Mouse (Mus musculus) forelimb bud, embryonic 11.5 days (tissue): Measurements from ENCODE around the gene Slc17a5.
"Not testable (repeated sequence)": the region's sequence is repeated elsewhere in the genome, so short reads cannot be mapped to it uniquely, and the experiment has no call there.

ENCODE experiments used
- DNase-seq: peaks from one replicate; pipeline ENCODE4 v3.0.0-alpha.2; 2012; ENCODE audit warnings: low read depth, low spot score

Gene Slc17a5

GRCm38 (mm10) chr9:78520127-78520779 is 67.6 kb downstream of the Slc17a5 start:
- DNase-seq, result peak; percentile 95

DNA sequence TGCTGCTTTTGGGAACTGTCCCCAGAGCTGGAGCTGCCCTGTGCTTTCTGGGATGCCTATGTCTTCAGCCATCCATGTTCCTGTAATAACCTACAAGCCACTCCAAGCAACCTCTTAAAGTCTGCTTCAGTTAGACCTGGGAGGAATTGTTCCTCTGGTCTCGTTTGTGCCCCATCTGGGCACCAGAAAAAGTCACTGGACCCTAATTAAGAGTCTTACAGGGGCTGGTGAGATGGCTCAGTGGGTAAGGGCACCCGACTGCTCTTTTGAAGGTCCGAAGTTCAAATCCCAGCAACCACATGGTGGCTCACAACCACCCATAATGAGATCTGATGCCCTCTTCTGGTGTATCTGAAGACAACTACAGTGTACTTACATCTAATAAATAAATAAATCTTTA is 70.6 kb downstream of the Slc17a5 start:
- DNase-seq, result not testable (repeated sequence)

GRCm38 (mm10) chr9:78516125-78516524 is 71.7 kb downstream of the Slc17a5 start:
- no peak for DNase-seq

DNA sequence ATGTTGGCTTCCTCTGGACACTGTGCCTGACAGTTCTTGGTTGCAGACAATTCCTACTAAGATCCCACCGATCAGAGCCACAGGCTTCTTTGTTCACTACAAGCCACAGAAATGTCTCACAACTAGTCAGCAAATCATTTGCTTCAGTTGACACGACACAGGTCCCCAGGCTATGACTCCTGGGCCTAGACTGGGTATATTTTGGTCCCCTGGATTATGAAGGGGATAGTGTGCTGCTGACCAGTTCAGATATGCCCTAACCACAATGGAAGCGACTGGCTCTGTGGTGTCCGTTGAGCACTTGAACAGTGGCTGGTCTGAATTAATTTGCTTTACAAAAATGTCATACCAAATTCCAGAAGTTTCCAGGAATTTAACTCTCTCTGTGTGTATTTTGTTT is 73.2 kb downstream of the Slc17a5 start:
- DNase-seq, result no peak

- DNase-seq, result no peak
These were observed 73.9 kb downstream of the Slc17a5 start for GRCm38 (mm10) chr9:78513776-78514500.

- no peak for DNase-seq
These were observed 76.1 kb downstream of the Slc17a5 start for GRCm38 (mm10) chr9:78511705-78512104.

GRCm38 (mm10) chr9:78508106-78508786 is 79.6 kb downstream of the Slc17a5 start:
- DNase-seq, result no peak

GRCm38 (mm10) chr9:78506722-78507077 is 81.1 kb downstream of the Slc17a5 start:
- no peak for DNase-seq

DNA sequence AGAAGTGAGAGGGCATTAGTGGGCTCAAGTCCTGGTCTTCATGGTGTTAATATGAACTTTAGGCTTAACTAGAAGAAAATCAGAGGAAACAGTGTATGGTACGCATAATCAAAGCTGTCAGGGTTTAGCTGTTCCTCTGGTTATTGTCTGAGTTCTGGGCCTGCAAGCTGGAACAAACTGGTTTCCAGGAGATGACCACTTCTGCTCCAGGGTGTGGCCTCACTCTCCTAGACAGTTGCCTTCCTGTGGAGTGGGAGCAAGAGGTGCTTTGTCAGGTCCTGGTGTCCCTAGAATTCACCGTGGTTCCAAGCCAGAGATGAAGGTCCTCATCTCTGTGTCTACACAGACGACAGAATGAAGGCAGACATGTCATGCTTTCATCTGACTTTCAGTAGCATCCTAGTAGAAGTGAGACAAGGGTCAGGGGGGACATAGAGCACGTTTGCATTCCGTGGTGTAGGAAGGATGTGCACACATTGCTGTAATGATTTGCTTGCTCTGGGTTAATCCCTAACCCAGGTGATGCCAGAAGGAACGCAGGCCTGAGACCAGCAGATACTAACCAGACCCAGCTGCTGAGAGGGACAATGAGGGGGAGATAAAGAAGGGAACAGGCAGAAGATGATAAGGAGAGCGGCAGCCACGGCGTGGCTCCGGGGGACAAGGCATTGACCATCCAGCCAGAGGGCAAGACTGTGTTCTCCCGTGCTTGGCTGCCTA is 81.7 kb downstream of the Slc17a5 start:
- DNase-seq, result no peak

DNA sequence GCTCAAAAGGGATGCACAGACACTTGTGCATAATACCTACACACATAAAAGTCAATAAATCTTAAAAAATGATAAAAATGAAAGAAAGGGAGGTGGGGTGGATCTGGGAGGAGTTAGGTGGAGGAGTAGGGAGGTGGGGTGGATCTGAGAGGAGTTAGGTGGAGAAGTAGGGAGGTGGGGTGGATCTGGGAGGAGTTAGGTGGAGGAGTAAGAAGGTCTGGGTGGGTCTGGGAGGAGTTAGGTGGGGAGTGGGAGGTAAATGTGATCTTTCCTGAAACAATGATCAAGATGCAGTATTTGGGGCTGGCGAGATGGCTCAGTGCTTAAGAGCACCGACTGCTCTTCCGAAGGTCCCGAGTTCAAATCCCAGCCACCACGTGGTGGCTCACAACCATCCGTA is 82.6 kb downstream of the Slc17a5 start:
- no peak for DNase-seq

DNA sequence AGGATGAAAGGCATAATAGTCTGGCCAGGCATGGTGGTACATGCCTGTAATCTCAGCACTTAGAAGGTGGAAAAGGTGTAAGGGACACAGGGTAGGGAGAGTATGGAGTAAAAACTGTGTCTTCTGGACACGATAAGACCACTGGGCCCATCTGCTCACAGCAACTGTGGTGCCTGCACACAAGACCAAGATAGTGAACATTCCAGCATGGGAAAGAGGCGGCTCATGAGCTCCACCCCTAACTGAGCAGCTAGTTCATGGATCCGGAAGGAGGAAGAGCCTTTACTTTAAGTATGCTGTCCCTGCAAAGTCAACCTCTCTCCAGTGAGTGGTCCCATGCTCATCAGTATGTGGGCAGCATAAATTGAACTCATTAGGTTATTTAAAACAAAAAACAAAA is 83.2 kb downstream of the Slc17a5 start:
- no peak for DNase-seq

DNA sequence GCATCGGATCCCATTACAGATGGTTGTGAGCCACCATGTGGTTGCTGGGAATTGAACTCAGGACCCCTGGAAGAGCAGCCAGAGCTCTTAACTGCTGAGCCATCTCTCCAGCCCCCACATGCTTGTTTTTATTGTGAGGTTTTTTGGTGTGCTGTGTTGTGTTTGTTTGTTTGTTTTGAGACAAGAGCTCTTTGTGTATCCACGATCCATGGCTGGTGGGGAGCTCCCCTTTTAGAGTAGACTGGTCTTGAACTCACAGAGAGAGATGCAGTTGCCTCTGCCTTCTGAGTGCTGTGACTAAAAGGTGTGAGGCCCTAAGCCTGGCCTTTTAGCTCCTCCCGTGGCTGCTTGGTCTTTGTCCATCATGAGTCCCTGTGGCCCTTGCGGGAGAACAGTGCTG is 83.7 kb downstream of the Slc17a5 start:
- DNase-seq, result no peak

- no peak for DNase-seq
These were observed 84.4 kb downstream of the Slc17a5 start for GRCm38 (mm10) chr9:78503223-78504079.

DNA sequence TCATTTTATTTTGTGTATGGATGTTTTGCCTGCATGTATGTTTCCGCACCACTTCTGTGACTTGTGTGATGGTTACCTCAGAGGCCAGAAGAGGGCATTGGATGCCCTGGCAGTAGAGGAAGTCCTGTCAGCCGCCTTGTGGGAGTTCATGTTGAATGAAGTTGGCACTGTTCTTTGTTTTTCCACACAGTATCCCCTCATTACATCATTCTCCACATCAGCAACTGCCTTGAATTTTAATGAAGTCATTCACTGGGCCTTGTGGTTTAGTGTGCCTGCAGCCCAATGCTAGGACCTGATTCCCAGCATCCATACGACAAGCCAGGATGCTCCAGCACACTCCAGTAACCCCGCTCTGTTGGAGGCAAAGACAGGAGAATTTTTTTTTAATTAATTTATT is 86.6 kb downstream of the Slc17a5 start:
- no peak for DNase-seq

DNA sequence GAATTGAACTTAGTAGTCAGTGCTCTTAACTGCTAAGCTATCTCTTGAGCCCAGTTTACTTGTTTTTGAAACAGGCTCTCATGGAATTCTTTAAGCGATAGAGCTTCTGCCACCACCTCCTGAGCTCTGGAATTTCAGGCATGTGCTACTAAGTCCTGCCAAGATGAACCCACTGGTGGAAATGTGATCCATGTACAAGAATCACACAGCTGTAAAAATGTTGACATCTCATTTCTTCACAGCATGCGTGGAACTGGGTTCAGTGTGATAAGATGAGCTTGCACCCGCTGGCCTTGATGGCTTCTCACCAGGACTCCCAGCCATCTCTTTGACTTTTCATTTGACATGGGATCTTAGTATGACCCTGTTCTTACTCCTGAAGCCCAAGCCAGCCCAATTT is 87.5 kb downstream of the Slc17a5 start:
- DNase-seq, result no peak

DNA sequence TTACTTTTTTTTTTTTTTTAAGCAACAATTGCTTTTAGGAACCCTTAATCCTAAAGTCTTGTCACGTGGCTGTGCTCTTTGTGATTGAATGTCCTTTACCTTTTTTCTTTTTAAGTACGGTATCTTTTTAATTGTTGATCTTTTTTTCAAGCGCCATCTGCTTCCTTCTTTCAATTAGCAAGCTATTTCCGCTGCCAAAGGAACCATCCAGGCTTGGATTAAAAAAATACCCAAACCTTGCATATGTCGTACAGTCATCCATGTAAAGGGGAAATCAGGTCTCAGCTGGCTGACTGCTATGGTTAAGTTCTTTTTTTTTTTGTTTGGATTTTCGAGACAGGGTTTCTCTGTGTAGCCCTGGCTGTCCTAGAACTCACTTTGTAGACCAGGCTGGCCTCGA is 94.7 kb downstream of the Slc17a5 start:
- no peak for DNase-seq

DNA sequence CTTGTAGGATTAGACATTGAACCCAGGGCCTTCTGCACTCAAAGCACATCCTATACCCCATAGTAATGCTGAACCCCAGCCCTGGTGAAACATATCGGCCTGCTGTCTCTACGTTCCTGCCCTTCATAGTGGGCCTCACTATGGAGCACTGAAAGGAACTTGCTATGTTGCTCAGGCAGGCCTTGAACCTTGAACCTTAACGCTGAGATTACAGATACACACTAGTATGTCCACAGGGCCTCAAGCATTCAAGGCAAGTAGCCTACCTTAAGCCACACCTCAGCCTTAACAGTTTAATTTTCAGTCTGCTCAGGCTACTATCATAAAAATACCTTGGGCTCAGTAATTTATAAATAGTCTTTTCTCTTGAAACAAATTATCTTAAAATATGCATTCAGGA is 95.6 kb downstream of the Slc17a5 start:
- DNase-seq, result no peak

DNA sequence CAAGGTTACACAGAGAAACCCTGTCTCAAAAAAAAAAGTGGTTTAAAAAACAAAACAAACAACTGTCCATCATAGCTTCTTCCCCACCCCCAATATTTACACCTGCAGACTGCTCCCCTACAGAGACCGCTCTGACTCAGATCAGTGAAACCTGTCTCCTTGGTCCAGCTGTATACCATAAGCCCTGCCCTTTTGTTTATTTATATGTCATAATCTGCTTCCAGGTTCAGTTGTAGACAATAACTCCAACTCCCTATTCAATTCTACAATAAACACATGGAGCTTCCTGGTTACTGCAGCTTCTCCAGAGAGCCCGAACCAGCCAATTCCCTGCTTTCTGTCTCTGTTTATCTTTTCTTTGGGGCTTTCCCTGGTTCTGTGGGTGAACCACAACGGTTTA is 96.7 kb downstream of the Slc17a5 start:
- no peak for DNase-seq

- DNase-seq, result no peak
These were observed 98.9 kb downstream of the Slc17a5 start, which contains the start of gene Eef1a1 for GRCm38 (mm10) chr9:78488890-78489420. Gene Eef1a1, minus strand, starts transcription at chr9:78489151.

DNA sequence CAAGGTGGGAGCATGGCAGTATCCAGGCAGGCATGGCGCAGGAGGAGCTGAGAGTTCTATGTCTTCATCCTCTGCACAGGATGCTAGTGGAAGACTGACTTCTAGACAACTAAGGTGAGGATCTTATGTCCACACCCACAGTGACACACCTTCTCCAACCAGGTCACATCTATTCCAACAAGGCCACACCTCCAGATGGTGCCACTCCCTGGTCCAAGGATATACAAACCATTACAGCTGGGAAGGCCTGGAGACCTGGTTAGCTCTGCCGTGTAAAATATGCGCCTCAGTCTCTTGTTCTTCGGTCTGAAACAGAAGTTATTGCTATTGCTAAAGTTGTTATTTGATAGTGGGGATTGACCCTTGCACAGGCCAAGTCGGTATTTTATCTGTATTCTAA is 99.8 kb downstream of the Slc17a5 start:
- not testable (repeated sequence) for DNase-seq
